Mouse (Mus musculus) spleen, adult 2 months (tissue): Measurements from ENCODE around the gene Tbc1d24.

Experiments used
- CTCF ChIP-seq: fragments of 200-500 bp; IDR thresholded peaks from 2 replicates; pipeline ENCODE4 v1.5.1; 2011; ENCODE audit warnings: mild to moderate bottlenecking, inconsistent platforms; ENCODE audit not compliant: insufficient read depth, insufficient read length, insufficient replicate concordance; ENCODE audit errors: extremely low read depth
- POLR2A ChIP-seq: fragments of 200-500 bp; IDR thresholded peaks from 2 replicates; pipeline ENCODE4 v1.6.1; 2011; ENCODE audit warnings: low read depth, low read length, inconsistent platforms

- no peak for TF ChIP-seq CTCF
- no peak for TF ChIP-seq POLR2A
Measured at GRCm38 (mm10) chr17:24223513-24223912, 18.2 kb upstream of the Tbc1d24 start.
